In the genomic region with DNA sequence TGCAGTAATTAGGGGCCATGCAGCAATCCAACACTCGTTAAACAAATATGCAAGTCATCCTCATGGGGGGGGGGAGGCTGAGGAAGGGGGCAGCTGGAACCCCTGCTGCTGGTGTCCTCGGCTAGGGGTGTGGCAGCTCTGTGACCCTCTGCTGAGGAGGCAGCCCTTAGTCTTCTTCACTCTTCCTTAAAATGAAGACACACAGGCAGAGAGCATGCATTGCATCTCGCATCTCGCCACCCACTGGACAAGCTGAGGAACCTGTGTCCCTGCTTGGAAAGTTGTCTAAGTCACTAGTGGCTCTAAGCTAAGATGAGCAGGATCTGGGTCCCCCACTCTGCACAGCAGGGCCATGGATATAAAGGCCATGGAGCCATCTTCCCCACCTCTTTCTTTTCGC, we compare ENCODE assay signal across 15 mouse cellular contexts. TPM values are rescaled to one million over a fixed set of nuclear protein-coding genes. Genes with fewer than 3 reads are reported as not detected.
A peak's percentile ranks its signal among the peaks of the same experiment; 100 is the strongest.
DNase-seq lines count a peak whose midpoint lies in the region; ATAC-seq and TF ChIP-seq lines count a peak whose summit lies in the region.
"Had no signal": no experiment of that assay in that cellular context is flagged by ENCODE, and none has a peak within 500 bp of the region (broad histone marks: within the 10 kb centered on the region; RNA-seq: fewer than 3 reads in every experiment).

No protein-coding gene starts in this region.

- 0 out of 2 replicates have a peak, but pooled peaks cover 2% of the 10 kb centered on the region for H3K9me3 ChIP-seq in hindbrain, postnatal 0 days (ENCODE audit: low read length)
- H3K9me3 ChIP-seq in hindbrain, embryonic 14.5 days (ENCODE audit: control insufficient read depth, low read length) = no peaks in the 10 kb centered on the region
- H3K9me3 ChIP-seq in forebrain, postnatal 0 days (ENCODE audit: low read length) = no peaks in the 10 kb centered on the region
- H3K9me3 ChIP-seq: embryonic facial prominence, embryonic 15.5 days had no signal

- no peak for TF ChIP-seq POLR2A in kidney, adult 2 months (IDR thresholded peaks at IDR 0.05; ENCODE audit: low read depth, low read length)

- ATAC-seq in hindbrain, postnatal 0 days = no peak
- ATAC-seq in hindbrain, embryonic 14.5 days (ENCODE audit: low FRiP score) = no peak
- ATAC-seq in forebrain, postnatal 0 days = no peak
- ATAC-seq: activated CD4-positive, CD25-positive, alpha-beta regulatory T cell, adult 4 months had no signal

- H3K4me2 ChIP-seq in hindbrain, postnatal 0 days (ENCODE audit: low read depth, low read length) = no peak overlapping the region
- H3K4me2 ChIP-seq in hindbrain, embryonic 14.5 days (replicated peaks) = no peak overlapping the region
- peak overlapping the region; percentile 17; the same call in 1 of the 2 replicates for H3K4me2 ChIP-seq in forebrain, postnatal 0 days (ENCODE audit: low read depth)
- H3K4me2 ChIP-seq: embryonic facial prominence, embryonic 15.5 days had no signal

- peak; percentile 53 for TF ChIP-seq CTCF in hindbrain, postnatal 0 days (IDR thresholded peaks at IDR 0.05; ENCODE audit: low read depth)
- peak; percentile 52 for TF ChIP-seq CTCF in forebrain, postnatal 0 days (IDR thresholded peaks at IDR 0.05; ENCODE audit: low read depth)
- TF ChIP-seq CTCF in kidney, adult 2 months (conservative IDR thresholded peaks at IDR 0.05; ENCODE audit: insufficient read depth, insufficient read length, low read depth, low read length) = no peak

- peaks cover 10% of the 10 kb centered on the region; the same call in 1 of the 2 replicates for H3K4me1 ChIP-seq in hindbrain, postnatal 0 days (ENCODE audit: insufficient read depth, low read length)
- peaks cover 4% of the 10 kb centered on the region; the same call in 1 of the 2 replicates for H3K4me1 ChIP-seq in hindbrain, embryonic 14.5 days (replicated peaks; ENCODE audit: control insufficient read depth, insufficient read depth, low read length)
- H3K4me1 ChIP-seq in forebrain, postnatal 0 days (ENCODE audit: insufficient read depth) = peaks cover 16% of the 10 kb centered on the region; the same call in 1 of the 2 replicates
- H3K4me1 ChIP-seq in kidney, adult 2 months (ENCODE audit: control insufficient read depth, insufficient read depth, low read length) = 0 out of 2 replicates have a peak, but pooled peaks cover 3% of the 10 kb centered on the region

- no peak overlapping the region for H3K27ac ChIP-seq in hindbrain, postnatal 0 days
- no peak overlapping the region for H3K27ac ChIP-seq in hindbrain, embryonic 14.5 days
- H3K27ac ChIP-seq in forebrain, postnatal 0 days (ENCODE audit: low read depth, low read length) = no peak overlapping the region
- H3K27ac ChIP-seq in kidney, adult 2 months (ENCODE audit: insufficient read depth, low read depth, low read length) = no peak overlapping the region
- H3K27ac ChIP-seq: embryonic facial prominence, embryonic 15.5 days had no signal

- no peak overlapping the region for H3K9ac ChIP-seq in hindbrain, postnatal 0 days (replicated peaks; ENCODE audit: low read length)
- H3K9ac ChIP-seq in hindbrain, embryonic 14.5 days = no peak overlapping the region
- H3K9ac ChIP-seq in forebrain, postnatal 0 days = no peak overlapping the region
- H3K9ac ChIP-seq: embryonic facial prominence, embryonic 15.5 days had no signal

- WGBS in hindbrain, postnatal 0 days = 10% methylated on average over 5 of the region's 5 CpGs
- 8% methylated on average over 5 of the region's 5 CpGs for WGBS in hindbrain, embryonic 14.5 days
- 9% methylated on average over 5 of the region's 5 CpGs for WGBS in forebrain, postnatal 0 days
- WGBS in kidney, adult 2 months = 4% methylated on average over 5 of the region's 5 CpGs

- no peaks in the 10 kb centered on the region for H3K36me3 ChIP-seq in hindbrain, postnatal 0 days (ENCODE audit: insufficient read depth, low read length)
- no peaks in the 10 kb centered on the region for H3K36me3 ChIP-seq in hindbrain, embryonic 14.5 days (replicated peaks; ENCODE audit: control insufficient read depth, insufficient read depth)
- H3K36me3 ChIP-seq in forebrain, postnatal 0 days (ENCODE audit: insufficient read depth) = no peaks in the 10 kb centered on the region
- no peaks in the 10 kb centered on the region for H3K36me3 ChIP-seq in kidney, adult 2 months (ENCODE audit: control insufficient read depth, insufficient read depth, low read length)
- H3K36me3 ChIP-seq: embryonic facial prominence, embryonic 15.5 days had no signal

- peaks cover 69% of the 10 kb centered on the region for H3K27me3 ChIP-seq in hindbrain, postnatal 0 days (ENCODE audit: insufficient read depth, low read length)
- peaks cover 86% of the 10 kb centered on the region for H3K27me3 ChIP-seq in hindbrain, embryonic 14.5 days (ENCODE audit: control insufficient read depth, insufficient read depth, low read length)
- H3K27me3 ChIP-seq in forebrain, postnatal 0 days (ENCODE audit: insufficient read depth, low read length) = peaks cover 57% of the 10 kb centered on the region
- H3K27me3 ChIP-seq in kidney, adult 2 months (replicated peaks; ENCODE audit: control insufficient read depth, insufficient read depth, low read length) = peaks cover 6% of the 10 kb centered on the region

- DNase-seq in hindbrain, postnatal 0 days (ENCODE audit: low spot score) = peak; percentile 38
- DNase-seq in hindbrain, embryonic 14.5 days (ENCODE audit: low spot score) = no peak
- peak; percentile 28 for DNase-seq in thymus, postnatal 4 days
- DNase-seq in thymus, postnatal 36 days = no peak
- peak; percentile 31 for DNase-seq in forebrain, postnatal 0 days
- no peak for DNase-seq in natural killer cell, adult 2 months (ENCODE audit: low spot score in 2 of 2)
- no peak for DNase-seq in kidney, adult 2 months
- no peak for DNase-seq in adrenal gland, postnatal 10 days
- DNase-seq: gastrocnemius, postnatal 36 days; heart, postnatal 14 days; kidney, postnatal 10 days had no signal

- no peak overlapping the region for H3K4me3 ChIP-seq in hindbrain, postnatal 0 days (ENCODE audit: low read length)
- H3K4me3 ChIP-seq in hindbrain, embryonic 14.5 days (replicated peaks; ENCODE audit: low read length) = no peak overlapping the region
- 0 out of 2 replicates have a peak overlapping the region, but pooled peaks have one; percentile 7 for H3K4me3 ChIP-seq in forebrain, postnatal 0 days (ENCODE audit: low read depth, low read length)
- H3K4me3 ChIP-seq in kidney, adult 2 months (ENCODE audit: insufficient read depth, low read depth, low read length) = no peak overlapping the region
- H3K4me3 ChIP-seq: embryonic facial prominence, embryonic 15.5 days had no signal

RNA-seq across cellular contexts. Expression of a gene that starts 5.7 kb away (rescaled TPM):
- total RNA-seq in hindbrain, postnatal 0 days (2014; rRNA removed) = 1.7 and 3.8 TPM in 2 replicates
- polyA plus RNA-seq in hindbrain, postnatal 0 days (2015; fragmentation: Nextera tagmentation; extraction: Ambion mirVana) = 0.49 and 0.63 TPM in 2 replicates
- polyA plus RNA-seq in hindbrain, embryonic 14.5 days (2014; fragmentation: Nextera tagmentation; extraction: Ambion mirVana) = 1.3 and 1.9 TPM in 2 replicates
- 12.8 and 18.1 TPM in 2 replicates for total RNA-seq in forebrain, postnatal 0 days (2014; rRNA removed)
- 7.7 and 9.8 TPM in 2 replicates for polyA plus RNA-seq in forebrain, postnatal 0 days (2015; fragmentation: Nextera tagmentation; extraction: Ambion mirVana)
- not detected in 2 replicates for polyA plus RNA-seq in kidney, adult 2 months (2012; rRNA removed)
- not detected for total RNA-seq in adrenal gland, postnatal 10 days (2021)
- total RNA-seq: gastrocnemius, postnatal 36 days; heart, postnatal 14 days; monocyte, adult 5-6 weeks had no signal
- polyA plus RNA-seq: activated CD4-positive, CD25-positive, alpha-beta regulatory T cell, adult 4 months; liver, embryonic 16.5 days had no signal

RNA-seq across cellular contexts. Expression of a gene that starts 46.4 kb away (rescaled TPM):
- 2.9 and 3.1 TPM in 2 replicates for total RNA-seq in hindbrain, postnatal 0 days (2014; rRNA removed)
- polyA plus RNA-seq in hindbrain, postnatal 0 days (2015; fragmentation: Nextera tagmentation; extraction: Ambion mirVana) = 6.2 and 7.1 TPM in 2 replicates
- polyA plus RNA-seq in hindbrain, embryonic 14.5 days (2014; fragmentation: Nextera tagmentation; extraction: Ambion mirVana) = 6.9 and 7.0 TPM in 2 replicates
- 5.1 and 6.8 TPM in 2 replicates for total RNA-seq in forebrain, postnatal 0 days (2014; rRNA removed)
- polyA plus RNA-seq in forebrain, postnatal 0 days (2015; fragmentation: Nextera tagmentation; extraction: Ambion mirVana) = 4.5 and 5.3 TPM in 2 replicates
- polyA plus RNA-seq in kidney, adult 2 months (2012; rRNA removed) = 14.7 and 18.1 TPM in 2 replicates
- total RNA-seq in adrenal gland, postnatal 10 days (2021) = 10 to 100 TPM; 19.8 to 21.9 TPM

RNA-seq across cellular contexts. Expression of a gene that starts 46.5 kb away (rescaled TPM):
- total RNA-seq in hindbrain, postnatal 0 days (2014; rRNA removed) = 2.4 and 3.3 TPM in 2 replicates
- polyA plus RNA-seq in hindbrain, postnatal 0 days (2015; fragmentation: Nextera tagmentation; extraction: Ambion mirVana) = 25.2 and 31.5 TPM in 2 replicates
- 26.5 and 28.0 TPM in 2 replicates for polyA plus RNA-seq in hindbrain, embryonic 14.5 days (2014; fragmentation: Nextera tagmentation; extraction: Ambion mirVana)
- total RNA-seq in forebrain, postnatal 0 days (2014; rRNA removed) = 9.5 and 10.6 TPM in 2 replicates
- 29.3 and 30.3 TPM in 2 replicates for polyA plus RNA-seq in forebrain, postnatal 0 days (2015; fragmentation: Nextera tagmentation; extraction: Ambion mirVana)
- 3.8 and 5.5 TPM in 2 replicates for polyA plus RNA-seq in kidney, adult 2 months (2012; rRNA removed)
- total RNA-seq in adrenal gland, postnatal 10 days (2021) = 10 to 100 TPM; 16.0 to 21.7 TPM

RNA-seq across cellular contexts. Expression of a gene that starts 47.3 kb away (rescaled TPM):
- 39.7 and 49.9 TPM in 2 replicates for total RNA-seq in hindbrain, postnatal 0 days (2014; rRNA removed)
- 102 and 105 TPM in 2 replicates for polyA plus RNA-seq in hindbrain, postnatal 0 days (2015; fragmentation: Nextera tagmentation; extraction: Ambion mirVana)
- polyA plus RNA-seq in hindbrain, embryonic 14.5 days (2014; fragmentation: Nextera tagmentation; extraction: Ambion mirVana) = 100 and 103 TPM in 2 replicates
- 68.4 and 78.9 TPM in 2 replicates for total RNA-seq in forebrain, postnatal 0 days (2014; rRNA removed)
- polyA plus RNA-seq in forebrain, postnatal 0 days (2015; fragmentation: Nextera tagmentation; extraction: Ambion mirVana) = 87.4 and 97.2 TPM in 2 replicates
- polyA plus RNA-seq in kidney, adult 2 months (2012; rRNA removed) = 4.3 and 8.2 TPM in 2 replicates
- 10 to 100 TPM; 54.7 to 55.2 TPM for total RNA-seq in adrenal gland, postnatal 10 days (2021)

Comparison
In these comparisons a context has a peak if more than half of its experiments do, and no peak if none do; other contexts are left out.
1. DNase-seq: peak in hindbrain, postnatal 0 days (single experiment), thymus, postnatal 4 days (single experiment) and forebrain, postnatal 0 days (single experiment); none in hindbrain, embryonic 14.5 days (single experiment), thymus, postnatal 36 days (0 of 2), natural killer cell, adult 2 months (0 of 2), kidney, adult 2 months (single experiment) and adrenal gland, postnatal 10 days (single experiment).